Comparison of ENCODE assay signal across 16 mouse cellular contexts in the genomic region with DNA sequence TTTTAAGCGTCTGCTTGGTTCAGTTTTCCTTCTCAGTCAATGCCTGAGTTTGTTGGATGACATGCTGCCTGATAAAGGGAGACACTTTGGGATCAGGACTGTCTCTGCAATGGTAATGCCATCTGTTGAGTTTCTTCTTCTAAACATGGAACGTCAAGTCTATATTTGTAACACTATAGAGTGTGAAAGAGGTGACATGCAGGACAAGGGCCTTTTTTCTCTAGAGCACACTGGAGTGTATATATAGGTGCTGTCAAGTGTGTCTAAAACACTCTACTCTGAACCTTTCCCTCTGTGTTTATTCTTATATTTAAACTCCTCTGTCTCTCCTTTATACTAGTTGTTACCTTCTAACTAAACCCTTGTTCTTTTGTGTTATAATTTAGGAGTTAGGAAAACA.
"Had no signal": no experiment of that assay in that cellular context is flagged by ENCODE, and none has a peak within 500 bp of the region (broad histone marks: within the 10 kb centered on the region; RNA-seq: fewer than 3 reads in every experiment).

No protein-coding gene starts in this region.

- DNase-seq: lung, postnatal 14 days; lung, postnatal 36 days; right cerebral cortex, postnatal 14 days; thymus, adult 2 months; thymus, postnatal 25 days; thymus, postnatal 4 days had no signal

- H3K27me3 ChIP-seq: lung, embryonic 15.5 days; megakaryocyte, embryonic 14.5 days; midbrain, embryonic 15.5 days; neural tube, embryonic 12.5 days; stomach, embryonic 15.5 days had no signal

- H3K9me3 ChIP-seq: lung, embryonic 15.5 days; megakaryocyte, embryonic 14.5 days; midbrain, embryonic 13.5 days; midbrain, embryonic 15.5 days; neural tube, embryonic 12.5 days; stomach, embryonic 15.5 days had no signal

- H3K4me1 ChIP-seq: megakaryocyte, embryonic 14.5 days; midbrain, embryonic 13.5 days; midbrain, embryonic 15.5 days; neural tube, embryonic 12.5 days; stomach, embryonic 15.5 days had no signal

- H3K4me3 ChIP-seq: lung, embryonic 15.5 days; megakaryocyte, embryonic 14.5 days; midbrain, embryonic 13.5 days; midbrain, embryonic 15.5 days; neural tube, embryonic 12.5 days; stomach, embryonic 15.5 days had no signal

- H3K36me3 ChIP-seq: lung, embryonic 15.5 days; midbrain, embryonic 13.5 days; midbrain, embryonic 15.5 days; neural tube, embryonic 12.5 days; stomach, embryonic 15.5 days had no signal

- H3K27ac ChIP-seq: lung, embryonic 15.5 days; macrophage; midbrain, embryonic 13.5 days; midbrain, embryonic 15.5 days; neural tube, embryonic 12.5 days; stomach, embryonic 15.5 days; stomach, postnatal 0 days had no signal

- H3K9ac ChIP-seq: lung, embryonic 15.5 days; midbrain, embryonic 13.5 days; midbrain, embryonic 15.5 days; neural tube, embryonic 12.5 days; stomach, embryonic 15.5 days had no signal

- H3K4me2 ChIP-seq: lung, embryonic 15.5 days; midbrain, embryonic 11.5 days; midbrain, embryonic 13.5 days; midbrain, embryonic 15.5 days; neural tube, embryonic 12.5 days; stomach, embryonic 15.5 days had no signal

- ATAC-seq: lung, postnatal 0 days; midbrain, embryonic 13.5 days; midbrain, embryonic 15.5 days had no signal
